Mouse (Mus musculus) kidney, postnatal 10 days (tissue): Measurements from ENCODE around the gene 1810013L24Rik.

Experiments
- DNase-seq: peaks from one replicate; pipeline ENCODE4 v3.0.0; 2021; ENCODE audit warnings: mixed read lengths

Gene 1810013L24Rik

GRCm38 (mm10) chr16:8829564-8830359 is at the start of gene 1810013L24Rik:
Gene 1810013L24Rik (plus strand): TSS chr16:8830100.
- peak; percentile 98 for DNase-seq

DNA sequence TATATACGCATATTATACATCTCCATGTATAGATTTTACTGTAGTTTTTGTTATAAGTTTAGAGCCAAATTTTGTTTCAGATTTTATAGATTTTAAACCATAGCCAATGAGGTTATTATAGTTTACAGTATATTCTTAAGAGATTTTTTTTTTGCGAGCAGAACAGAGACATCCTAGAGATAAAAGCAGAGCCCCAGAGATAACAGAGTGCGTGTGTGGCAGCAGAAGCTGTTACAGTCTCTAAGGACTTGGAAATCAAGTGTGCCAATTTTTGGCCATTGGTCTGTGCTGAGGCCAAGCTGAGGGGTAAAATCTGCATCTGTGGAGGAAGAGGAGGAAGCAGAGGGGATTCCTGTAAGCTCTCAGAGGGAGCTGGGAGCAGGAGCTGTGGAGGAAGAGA is 49.7 kb upstream of the 1810013L24Rik start:
- DNase-seq, result no peak

GRCm38 (mm10) chr16:8781191-8781590 is 48.7 kb upstream of the 1810013L24Rik start:
- no peak for DNase-seq

- no peak for DNase-seq
Measured at GRCm38 (mm10) chr16:8781660-8782059, 48.2 kb upstream of the 1810013L24Rik start.

DNA sequence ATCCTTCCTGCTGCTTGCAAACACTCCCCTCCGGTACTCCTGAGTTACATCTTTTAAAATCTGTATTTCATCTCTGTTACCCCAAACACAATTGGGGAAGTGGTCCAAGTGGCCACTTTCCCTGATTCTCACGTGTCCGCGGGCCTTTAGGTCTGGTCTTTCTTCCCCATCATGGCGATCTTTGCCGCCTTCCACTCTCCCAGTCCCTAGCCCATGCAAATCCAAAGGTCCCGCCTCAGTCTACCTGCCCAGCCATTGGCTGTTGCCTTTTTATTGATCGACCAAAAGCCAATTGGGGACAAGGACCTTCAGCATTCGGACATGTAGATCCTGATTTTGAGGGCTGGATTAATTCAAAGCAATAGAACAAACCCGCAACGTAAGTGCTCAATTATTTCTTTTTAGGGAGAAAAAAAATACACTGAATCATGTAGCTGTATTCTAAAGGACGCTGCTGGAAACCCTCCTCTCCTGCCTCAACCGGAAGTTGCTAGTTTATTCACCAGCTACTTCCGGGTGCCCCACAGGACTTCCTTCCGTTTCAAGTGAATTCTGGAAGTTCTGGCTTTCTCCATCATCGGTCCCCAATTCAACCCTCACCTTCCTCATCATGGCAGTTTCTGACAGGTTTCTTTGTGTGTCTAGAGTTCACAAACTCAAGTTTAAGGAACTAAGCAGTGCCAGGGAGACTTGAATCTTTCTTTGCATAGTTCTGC is 46.5 kb upstream of the 1810013L24Rik start:
- no peak for DNase-seq

DNA sequence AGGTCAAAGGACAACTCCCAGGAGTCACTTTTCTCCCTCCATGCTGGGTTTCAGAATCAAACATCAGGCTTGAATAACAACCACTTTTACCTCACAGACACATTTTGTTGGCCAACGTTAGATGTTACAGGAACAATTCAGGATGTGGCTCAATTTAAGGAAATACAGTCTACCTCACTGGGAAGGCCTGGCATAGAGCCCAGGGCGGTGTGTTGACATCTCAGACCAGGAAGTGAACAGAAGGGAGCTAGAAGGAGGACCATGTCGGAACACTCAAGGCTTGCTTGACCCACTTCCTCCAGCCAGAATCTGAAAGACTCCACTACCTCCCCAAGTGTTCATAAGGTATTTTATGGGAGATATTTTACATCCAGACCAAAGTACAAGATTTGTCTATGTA is 45.1 kb upstream of the 1810013L24Rik start:
- DNase-seq, result peak; percentile 75

DNA sequence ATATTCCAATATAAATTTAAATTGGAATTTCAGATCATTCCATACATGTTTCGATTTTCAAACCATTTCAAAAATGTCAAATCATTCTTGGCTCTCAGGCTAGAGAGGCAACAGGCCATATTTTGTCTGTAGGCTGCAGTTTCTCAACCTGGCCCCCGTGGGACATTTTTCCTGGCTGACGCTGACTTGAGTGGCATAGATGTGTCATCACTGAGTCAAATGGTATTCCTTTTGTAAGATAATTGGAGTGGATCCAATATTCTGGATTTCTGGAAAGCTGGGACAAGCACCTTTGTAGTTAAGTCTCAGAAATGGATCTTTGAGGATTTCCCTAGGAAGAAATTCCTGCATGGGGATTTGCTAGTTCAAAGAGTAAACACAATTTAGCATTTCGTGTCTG is 39.0 kb upstream of the 1810013L24Rik start:
- DNase-seq, result no peak

DNA sequence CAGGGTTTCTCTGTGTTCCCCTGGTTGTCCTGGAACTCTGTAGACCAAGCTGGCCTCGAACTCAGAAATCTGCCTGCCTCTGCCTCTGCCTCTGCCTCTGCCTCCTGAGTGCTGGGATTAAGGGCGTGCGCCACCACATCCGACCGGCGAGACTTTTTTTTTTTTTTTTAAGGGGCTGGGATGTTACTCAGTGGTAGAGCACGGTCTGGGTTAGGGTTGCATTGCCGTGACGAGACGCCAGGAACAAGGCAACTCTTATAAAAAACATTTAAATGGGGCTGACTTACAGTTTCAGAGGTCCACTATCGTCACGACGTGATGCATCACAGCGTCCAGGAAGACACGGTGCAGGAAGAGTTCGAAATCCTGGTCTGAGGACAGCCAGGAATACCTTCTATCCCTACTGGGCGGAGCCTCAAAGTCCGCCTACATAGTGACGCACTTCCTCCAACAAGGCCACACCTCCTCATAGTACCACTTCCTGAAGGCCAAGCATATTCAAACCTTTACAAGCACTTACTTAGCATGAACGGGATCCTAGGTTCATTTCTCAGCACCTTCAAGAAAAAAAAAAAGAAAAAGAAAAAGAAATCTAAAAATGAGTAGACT is 37.8 kb upstream of the 1810013L24Rik start, which contains the start of gene Usp7:
Usp7 (minus strand) TSS at position 360 of the 609 bp plus-strand sequence.
- DNase-seq, result no peak

- peak; percentile 7 for DNase-seq
Measured at GRCm38 (mm10) chr16:8794952-8795351, 34.9 kb upstream of the 1810013L24Rik start.

DNA sequence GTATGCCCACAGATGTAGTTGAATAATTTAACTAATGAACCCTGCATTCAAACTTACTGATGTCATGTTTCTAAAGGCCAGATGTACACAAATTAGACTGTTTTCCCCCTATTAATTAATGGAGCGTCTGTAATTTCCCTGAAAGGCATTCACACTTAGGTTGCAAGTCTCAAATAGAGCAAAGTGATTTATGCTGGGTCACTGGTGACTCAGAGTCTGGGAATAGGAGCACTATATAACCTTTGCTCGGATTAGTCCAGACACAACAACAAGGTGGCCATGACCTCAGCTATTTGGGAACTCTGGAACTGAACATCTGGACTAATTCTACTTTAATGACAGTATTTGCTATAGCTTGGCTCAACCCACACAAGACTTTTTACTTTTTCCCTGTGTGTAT is 34.0 kb upstream of the 1810013L24Rik start:
- no peak for DNase-seq

DNA sequence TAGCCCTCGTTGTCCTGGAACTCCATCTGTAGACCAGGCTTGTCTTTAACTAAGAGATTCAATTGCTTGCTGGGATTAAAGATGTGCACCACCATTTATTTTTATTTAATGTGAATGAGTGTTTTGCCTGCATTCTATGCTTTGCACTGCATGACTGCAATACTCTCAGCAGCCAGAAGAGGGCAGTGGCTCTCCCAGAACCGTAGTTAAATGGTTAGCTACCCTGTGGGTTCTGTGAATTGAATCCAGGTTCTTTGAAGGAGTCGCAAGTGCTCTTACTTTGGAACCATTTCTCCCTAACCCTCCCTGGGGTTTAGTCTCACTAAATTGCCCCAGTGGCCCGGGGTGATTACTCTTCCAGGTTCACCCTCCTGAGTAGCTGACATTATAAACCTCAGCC is 23.2 kb upstream of the 1810013L24Rik start:
- peak; percentile 43 for DNase-seq

DNA sequence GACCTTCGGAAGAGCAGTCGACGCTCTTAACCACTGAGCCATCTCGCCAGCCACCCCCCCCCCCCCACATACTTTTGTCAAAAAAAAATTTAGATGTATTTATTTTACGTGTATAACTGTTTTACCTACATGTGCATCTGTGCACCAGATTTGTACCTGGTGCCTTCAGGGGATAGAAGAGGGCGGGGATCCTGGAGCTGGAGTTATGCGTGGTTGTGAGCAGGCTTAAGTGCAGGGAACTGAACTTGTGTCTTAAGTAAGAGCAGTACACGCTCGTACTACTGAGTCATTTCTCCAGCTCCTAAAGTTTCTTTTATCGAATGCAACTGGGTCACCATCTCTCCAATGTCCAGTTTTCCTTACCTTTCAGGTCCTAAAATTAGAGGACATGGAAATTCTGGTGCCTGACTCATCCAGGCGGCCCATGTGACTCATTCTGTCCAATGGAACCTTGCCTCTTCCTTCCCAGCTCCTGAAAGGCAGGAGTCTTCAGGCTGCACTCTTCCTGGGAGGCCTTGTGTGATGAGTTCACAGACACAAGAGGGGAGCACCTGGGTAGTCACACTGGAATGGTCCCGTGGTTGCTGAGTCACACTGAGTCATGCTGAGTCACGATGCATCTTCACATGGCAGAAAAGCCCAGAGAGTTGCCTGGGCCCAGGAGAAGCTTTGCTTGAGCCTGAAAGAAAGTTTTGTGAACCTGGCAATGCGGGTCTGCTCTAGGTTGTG is 19.3 kb upstream of the 1810013L24Rik start:
- no peak for DNase-seq

- no peak for DNase-seq
Measured at GRCm38 (mm10) chr16:8817872-8818271, 12.0 kb upstream of the 1810013L24Rik start.

- DNase-seq, result peak; percentile 34
Measured at GRCm38 (mm10) chr16:8821429-8821828, 8.5 kb upstream of the 1810013L24Rik start.

DNA sequence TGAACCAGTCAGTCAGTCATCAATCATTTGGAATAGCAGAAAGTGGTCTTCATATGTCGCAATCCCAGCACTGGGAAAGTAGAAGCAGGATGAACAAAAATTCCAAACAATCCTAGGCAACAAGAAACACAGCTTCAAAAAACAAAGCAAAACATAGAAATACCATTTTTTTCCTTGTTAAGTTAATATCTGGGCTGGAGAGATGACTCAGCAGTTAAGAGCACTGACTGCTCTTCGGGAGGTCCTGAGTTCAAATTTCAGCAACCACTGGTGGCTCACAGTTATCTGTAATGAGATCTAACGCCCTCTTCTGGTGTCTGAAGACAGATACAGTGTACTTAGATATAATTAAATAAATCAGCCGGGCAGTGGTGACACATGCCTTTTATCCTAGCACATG is 7.3 kb upstream of the 1810013L24Rik start:
- DNase-seq, result no peak

GRCm38 (mm10) chr16:8823661-8824060 is 6.2 kb upstream of the 1810013L24Rik start:
- DNase-seq, result no peak

- DNase-seq, result no peak
Measured at GRCm38 (mm10) chr16:8827366-8827765, 2.5 kb upstream of the 1810013L24Rik start.

DNA sequence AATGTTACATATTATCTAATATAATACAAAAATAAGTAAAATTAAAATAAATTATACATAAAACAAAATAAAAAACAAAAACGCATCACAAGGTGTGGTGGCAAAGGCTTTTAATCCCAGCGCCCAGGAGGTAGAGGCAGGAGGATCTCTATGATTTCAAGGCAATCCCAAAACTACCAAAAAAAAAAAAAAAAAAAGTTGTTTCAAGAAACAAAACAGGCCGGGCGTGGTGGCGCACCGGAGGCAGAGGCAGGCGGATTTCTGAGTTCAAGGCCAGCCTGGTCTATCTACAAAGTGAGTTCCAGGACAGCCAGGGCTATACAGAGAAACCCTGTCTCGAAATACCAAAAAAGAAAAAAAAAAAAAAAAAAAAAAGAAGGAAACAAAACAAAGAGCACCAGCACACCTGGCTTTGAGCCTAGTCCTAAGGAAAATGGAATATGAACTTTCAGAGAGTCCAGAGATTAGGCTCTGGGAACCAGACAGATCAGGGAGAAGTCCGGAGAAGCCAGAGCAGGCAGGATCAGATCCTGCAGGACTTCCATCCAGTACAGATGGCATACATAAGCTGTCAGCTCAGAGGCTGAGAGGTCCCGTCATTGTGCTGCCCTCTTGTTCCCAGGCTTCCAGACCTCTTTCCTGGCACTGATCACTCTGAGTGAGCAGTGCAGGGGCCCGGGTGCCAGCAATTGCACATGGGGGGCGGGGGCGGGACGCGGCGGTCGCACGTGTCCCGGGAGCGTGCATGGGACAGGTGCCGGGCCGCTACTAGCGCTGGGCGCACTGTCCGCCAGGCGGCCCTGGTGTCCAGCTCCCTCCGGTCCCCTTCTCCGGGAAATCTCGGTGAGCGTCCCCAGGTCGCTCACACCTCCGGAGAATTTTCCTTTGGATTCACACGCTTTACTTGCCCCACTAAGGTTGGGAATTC is 1.0 kb upstream of the 1810013L24Rik start:
- peak; percentile 78 for DNase-seq

DNA sequence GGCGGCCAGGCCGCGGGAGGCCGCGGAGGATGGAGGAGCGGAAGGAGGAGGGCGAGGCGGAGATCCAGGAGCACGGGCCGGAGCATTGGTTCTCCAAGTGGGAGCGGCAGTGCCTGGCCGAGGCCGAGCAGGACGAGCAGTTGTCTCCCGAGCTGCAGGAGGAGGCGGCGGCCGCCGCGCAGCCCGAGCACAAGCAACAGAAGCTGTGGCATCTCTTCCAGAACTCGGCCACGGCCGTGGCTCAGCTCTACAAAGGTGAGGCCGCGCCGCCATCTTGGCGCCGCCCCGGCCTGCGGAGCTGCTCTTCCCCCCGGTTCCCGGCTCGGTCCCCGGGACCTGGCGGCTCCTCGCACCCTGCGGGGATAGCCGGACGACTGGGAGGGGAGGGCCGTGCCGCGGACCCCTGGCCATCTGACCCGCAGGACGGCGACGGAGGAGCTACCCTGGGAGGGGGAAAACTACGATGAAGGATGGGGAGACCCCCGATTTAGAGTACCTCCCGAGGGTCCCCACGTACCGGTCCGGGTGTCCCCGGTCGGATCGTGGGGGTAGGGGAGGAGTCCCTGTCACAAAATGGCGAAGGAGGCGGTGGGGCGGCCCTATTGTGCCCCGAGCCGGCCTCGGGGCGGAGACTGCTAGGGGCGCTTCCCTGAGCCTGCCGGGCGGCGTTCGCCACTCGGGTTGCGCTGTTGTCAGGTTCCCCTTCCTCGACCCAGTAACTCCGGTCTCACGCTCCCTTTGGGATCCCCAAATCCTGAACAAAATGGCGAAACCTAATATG is 721 bp downstream of the 1810013L24Rik start:
- DNase-seq, result peak; percentile 82

DNA sequence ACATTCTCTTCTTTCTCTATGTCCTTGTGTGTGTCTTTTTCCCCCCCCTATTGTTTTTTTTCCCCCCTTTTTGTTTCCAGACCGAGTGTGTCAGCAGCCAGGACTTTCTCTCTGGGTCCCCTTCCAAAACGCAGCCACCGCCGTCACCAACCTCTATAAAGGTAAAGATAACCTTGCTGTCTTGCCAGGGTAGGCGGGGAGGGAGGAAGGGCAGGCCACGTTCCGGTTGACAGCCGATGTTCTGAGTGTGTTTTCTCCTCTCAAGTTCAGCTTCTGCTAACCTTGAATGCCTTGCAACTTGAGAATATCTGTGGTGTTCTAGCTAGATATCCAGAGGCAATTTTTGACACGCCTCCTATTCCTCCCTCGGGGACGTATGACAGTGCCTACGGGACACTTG is 1.3 kb downstream of the 1810013L24Rik start:
- DNase-seq, result peak; percentile 50

GRCm38 (mm10) chr16:8836876-8837275 is 7.0 kb downstream of the 1810013L24Rik start:
- DNase-seq, result no peak
